Mouse (Mus musculus): ENCODE measurements around the gene Prss38.

GRCm38 (mm10) chr11:59399830-59400229 is 24.4 kb upstream of the Prss38 start:
- TF ChIP-seq POLR2A (IDR thresholded peaks at IDR 0.05; ENCODE audit: insufficient read depth, low read depth, low read length) (no peak), CTCF (IDR thresholded peaks at IDR 0.05) (no peak), EP300 (IDR thresholded peaks at IDR 0.05; ENCODE audit: insufficient read depth, low read depth, low read length) (no peak)
